Mouse (Mus musculus): ENCODE measurements around the gene Gm14295. TPM values are rescaled to one million over a fixed set of nuclear protein-coding genes. Genes with fewer than 3 reads are reported as not detected.
"Not testable (repeated sequence)": the region's sequence is repeated elsewhere in the genome, so short reads cannot be mapped to it uniquely, and the experiment has no call there.

Gm14295 gene
- 7.9 and 9.2 TPM in 2 replicates for polyA plus RNA-seq (2016; fragmentation: Nextera tagmentation; extraction: Ambion mirVana)

DNA sequence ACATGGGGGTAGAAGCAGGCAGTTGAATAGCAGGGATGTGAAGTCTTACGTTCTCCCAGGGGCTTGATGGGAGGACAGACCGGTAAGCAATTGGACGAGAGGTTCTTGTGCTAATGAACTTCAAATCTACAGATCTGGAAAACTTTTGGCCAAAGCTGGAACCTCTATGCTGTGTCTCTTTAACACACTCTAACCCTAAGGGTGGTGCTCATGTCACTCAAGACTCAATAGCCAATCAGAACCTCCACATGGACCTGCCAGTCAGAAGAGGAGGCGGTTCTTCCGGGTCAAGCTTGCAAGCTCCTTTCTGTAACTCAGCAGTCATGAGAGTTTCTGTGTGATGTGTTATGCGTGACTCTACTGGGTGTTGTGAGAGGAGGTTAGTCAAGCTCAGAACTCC, at the start of gene Gm14295:
TSS of gene Gm14295 (plus strand) at position 301 of the 400 bp plus-strand sequence.
- not testable (repeated sequence) for H3K9me3 ChIP-seq; H3K4me1 ChIP-seq; H3K27ac ChIP-seq; H3K9ac ChIP-seq; H3K36me3 ChIP-seq; H3K27me3 ChIP-seq (replicated peaks); ATAC-seq (ENCODE audit: low FRiP score, low read depth)
- peak within 1 kb of the TSS; percentile 41 for H3K4me3 ChIP-seq
- H3K4me2 ChIP-seq (replicated peaks): peak within 1 kb of the TSS; percentile 45
- no CpG with 5 or more reads among the region's 6 CpGs for WGBS

DNA sequence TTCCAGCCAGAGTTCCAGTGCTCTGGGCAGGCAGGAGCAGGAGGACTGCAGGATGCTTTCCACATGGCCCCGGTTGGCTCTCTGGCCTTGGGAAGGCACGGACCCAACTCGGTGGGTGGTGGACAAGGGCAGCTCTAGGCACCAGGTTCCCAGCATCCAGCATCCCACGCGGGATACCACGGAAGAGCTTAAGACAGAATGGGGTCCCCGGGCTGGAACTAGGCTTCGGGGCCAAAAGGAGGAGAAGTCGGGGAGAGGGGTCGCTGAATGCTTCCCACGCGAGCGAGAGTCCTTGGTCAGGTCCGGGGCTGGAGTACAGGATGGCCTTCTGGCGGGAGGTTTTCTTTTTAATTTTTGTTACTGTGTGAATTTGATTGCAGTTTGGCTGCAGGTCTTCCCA, 373 bp downstream of the Gm14295 start:
- Histone ChIP-seq H3K4me3 (peak overlapping the region; percentile 41), H3K4me2 (replicated peaks) (peak overlapping the region; percentile 45)
- not testable (repeated sequence) for H3K9me3 ChIP-seq; H3K9ac ChIP-seq; ATAC-seq (ENCODE audit: low FRiP score, low read depth); H3K36me3 ChIP-seq; H3K27me3 ChIP-seq (replicated peaks); H3K27ac ChIP-seq; H3K4me1 ChIP-seq
- WGBS: 34% methylated on average over 15 of the region's 15 CpGs

DNA sequence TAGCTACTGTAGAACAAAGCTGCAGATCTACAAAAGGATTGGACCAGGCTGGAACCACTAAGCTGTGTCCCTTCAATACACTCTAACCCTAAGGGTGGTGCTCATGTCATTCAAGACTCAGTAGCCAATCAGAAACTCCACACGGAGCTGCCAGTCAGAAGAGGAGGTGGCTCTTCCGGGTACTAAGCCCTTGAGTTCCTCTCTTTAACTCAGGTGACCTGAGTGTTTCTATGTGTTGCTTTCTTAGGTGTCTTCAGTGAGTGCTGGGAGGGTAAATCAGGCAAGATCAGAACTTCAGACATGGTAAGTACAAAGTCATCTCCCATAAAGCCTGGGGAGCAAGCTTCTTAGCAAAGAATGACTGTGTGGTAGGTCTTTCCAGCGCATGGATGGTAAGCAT, 32.4 kb downstream of the Gm14295 start, which contains the start of gene Gm14408:
TSS of gene Gm14408 (plus strand) at position 301 of the 400 bp plus-strand sequence.
- H3K4me1 ChIP-seq; H3K9ac ChIP-seq; H3K9me3 ChIP-seq; ATAC-seq (ENCODE audit: low FRiP score, low read depth); H3K27me3 ChIP-seq (replicated peaks); H3K4me3 ChIP-seq; H3K36me3 ChIP-seq; H3K27ac ChIP-seq; H3K4me2 ChIP-seq (replicated peaks): not testable (repeated sequence)
- 100% methylated on average over 1 of the region's 3 CpGs for WGBS

Other genes starting within 250 kb of the Gm14295 start
- gene Gm14308, start 162.3 kb upstream of the Gm14295 start, polyA plus RNA-seq (2016; fragmentation: Nextera tagmentation; extraction: Ambion mirVana): 12.9 and 20.7 TPM in 2 replicates
- 7.9 and 8.1 TPM in 2 replicates for gene Zfp973, start 128.1 kb upstream of the Gm14295 start, polyA plus RNA-seq (2016; fragmentation: Nextera tagmentation; extraction: Ambion mirVana)
- gene Gm14305, start 90.3 kb upstream of the Gm14295 start, polyA plus RNA-seq (2016; fragmentation: Nextera tagmentation; extraction: Ambion mirVana): 26.9 and 27.8 TPM in 2 replicates
- not detected in 2 replicates for gene Gm14408, start 32.5 kb downstream of the Gm14295 start, polyA plus RNA-seq (2016; fragmentation: Nextera tagmentation; extraction: Ambion mirVana)
- gene Gm14296, start 129.2 kb downstream of the Gm14295 start, polyA plus RNA-seq (2016; fragmentation: Nextera tagmentation; extraction: Ambion mirVana): 9.1 and 10.4 TPM in 2 replicates
- gene Gm14419, start 202.3 kb downstream of the Gm14295 start, polyA plus RNA-seq (2016; fragmentation: Nextera tagmentation; extraction: Ambion mirVana): 7.4 and 7.9 TPM in 2 replicates